Mouse (Mus musculus): Measurements from ENCODE around the gene Mlxip. TPM values are rescaled to one million over a fixed set of nuclear protein-coding genes. Genes with fewer than 3 reads are reported as not detected.

Gene Mlxip
- polyA plus RNA-seq, 1 experiment = 24.1 TPM

GRCm38 (mm10) chr5:123362911-123363310, 31.7 kb upstream of the Mlxip start:
- H3K27ac ChIP-seq (ENCODE audit: insufficient read depth, low read length) = no peak overlapping the region
- no peaks in the 10 kb centered on the region for H3K4me1 ChIP-seq (ENCODE audit: control insufficient read depth, insufficient read depth, low read length)
- H3K4me3 ChIP-seq (ENCODE audit: insufficient read depth, low read length) = no peak overlapping the region
- TF ChIP-seq POLR2A (IDR thresholded peaks at IDR 0.05; ENCODE audit: low read depth, low read length) (no peak), CTCF (IDR thresholded peaks at IDR 0.05; ENCODE audit: borderline replicate concordance, insufficient read depth, low read length) (no peak)

- H3K4me1 ChIP-seq (ENCODE audit: control insufficient read depth, insufficient read depth, low read length) = no peaks in the 10 kb centered on the region
- TF ChIP-seq CTCF (IDR thresholded peaks at IDR 0.05; ENCODE audit: borderline replicate concordance, insufficient read depth, low read length) = no peak
- no peak for TF ChIP-seq POLR2A (IDR thresholded peaks at IDR 0.05; ENCODE audit: low read depth, low read length)
- no peak overlapping the region for H3K27ac ChIP-seq (ENCODE audit: insufficient read depth, low read length)
- no peak overlapping the region for H3K4me3 ChIP-seq (ENCODE audit: insufficient read depth, low read length)
Measured at GRCm38 (mm10) chr5:123364302-123364971, 30.2 kb upstream of the Mlxip start.

GRCm38 (mm10) chr5:123368869-123369488, 25.6 kb upstream of the Mlxip start:
- no peaks in the 10 kb centered on the region for H3K4me1 ChIP-seq (ENCODE audit: control insufficient read depth, insufficient read depth, low read length)
- H3K27ac ChIP-seq (ENCODE audit: insufficient read depth, low read length) = no peak overlapping the region
- no peak overlapping the region for H3K4me3 ChIP-seq (ENCODE audit: insufficient read depth, low read length)
- TF ChIP-seq CTCF (IDR thresholded peaks at IDR 0.05; ENCODE audit: borderline replicate concordance, insufficient read depth, low read length) (peak; percentile 86), POLR2A (IDR thresholded peaks at IDR 0.05; ENCODE audit: low read depth, low read length) (no peak)

- no peak for TF ChIP-seq CTCF (IDR thresholded peaks at IDR 0.05; ENCODE audit: borderline replicate concordance, insufficient read depth, low read length)
- no peak for TF ChIP-seq POLR2A (IDR thresholded peaks at IDR 0.05; ENCODE audit: low read depth, low read length)
- H3K4me3 ChIP-seq (ENCODE audit: insufficient read depth, low read length) = no peak overlapping the region
- H3K4me1 ChIP-seq (ENCODE audit: control insufficient read depth, insufficient read depth, low read length) = no peaks in the 10 kb centered on the region
- H3K27ac ChIP-seq (ENCODE audit: insufficient read depth, low read length) = no peak overlapping the region
Measured at GRCm38 (mm10) chr5:123370049-123370448, 24.5 kb upstream of the Mlxip start.

- H3K27ac ChIP-seq (ENCODE audit: insufficient read depth, low read length) = no peak overlapping the region
- no peaks in the 10 kb centered on the region for H3K4me1 ChIP-seq (ENCODE audit: control insufficient read depth, insufficient read depth, low read length)
- no peak overlapping the region for H3K4me3 ChIP-seq (ENCODE audit: insufficient read depth, low read length)
- TF ChIP-seq CTCF (IDR thresholded peaks at IDR 0.05; ENCODE audit: borderline replicate concordance, insufficient read depth, low read length) (no peak), POLR2A (IDR thresholded peaks at IDR 0.05; ENCODE audit: low read depth, low read length) (no peak)
Measured at GRCm38 (mm10) chr5:123375262-123375661, 19.3 kb upstream of the Mlxip start.

GRCm38 (mm10) chr5:123375793-123376452, 18.7 kb upstream of the Mlxip start:
- H3K4me3 ChIP-seq (ENCODE audit: insufficient read depth, low read length) = no peak overlapping the region
- TF ChIP-seq CTCF (IDR thresholded peaks at IDR 0.05; ENCODE audit: borderline replicate concordance, insufficient read depth, low read length) = no peak
- TF ChIP-seq POLR2A (IDR thresholded peaks at IDR 0.05; ENCODE audit: low read depth, low read length) = no peak
- no peak overlapping the region for H3K27ac ChIP-seq (ENCODE audit: insufficient read depth, low read length)
- H3K4me1 ChIP-seq (ENCODE audit: control insufficient read depth, insufficient read depth, low read length) = no peaks in the 10 kb centered on the region

- no peak for TF ChIP-seq POLR2A (IDR thresholded peaks at IDR 0.05; ENCODE audit: low read depth, low read length)
- TF ChIP-seq CTCF (IDR thresholded peaks at IDR 0.05; ENCODE audit: borderline replicate concordance, insufficient read depth, low read length) = no peak
- Histone ChIP-seq H3K4me1 (ENCODE audit: control insufficient read depth, insufficient read depth, low read length) (no peaks in the 10 kb centered on the region), H3K27ac (ENCODE audit: insufficient read depth, low read length) (no peak overlapping the region), H3K4me3 (ENCODE audit: insufficient read depth, low read length) (no peak overlapping the region)
Measured at GRCm38 (mm10) chr5:123376569-123376968, 18.0 kb upstream of the Mlxip start.

GRCm38 (mm10) chr5:123377120-123377955, 17.3 kb upstream of the Mlxip start:
- H3K4me1 ChIP-seq (ENCODE audit: control insufficient read depth, insufficient read depth, low read length) = no peaks in the 10 kb centered on the region
- TF ChIP-seq CTCF (IDR thresholded peaks at IDR 0.05; ENCODE audit: borderline replicate concordance, insufficient read depth, low read length) (peak; percentile 63; the same call in 1 of the 2 replicates), POLR2A (IDR thresholded peaks at IDR 0.05; ENCODE audit: low read depth, low read length) (no peak)
- H3K4me3 ChIP-seq (ENCODE audit: insufficient read depth, low read length) = no peak overlapping the region
- H3K27ac ChIP-seq (ENCODE audit: insufficient read depth, low read length) = no peak overlapping the region

- TF ChIP-seq CTCF (IDR thresholded peaks at IDR 0.05; ENCODE audit: borderline replicate concordance, insufficient read depth, low read length) (no peak), POLR2A (IDR thresholded peaks at IDR 0.05; ENCODE audit: low read depth, low read length) (no peak)
- Histone ChIP-seq H3K4me3 (ENCODE audit: insufficient read depth, low read length) (no peak overlapping the region), H3K4me1 (ENCODE audit: control insufficient read depth, insufficient read depth, low read length) (no peaks in the 10 kb centered on the region), H3K27ac (ENCODE audit: insufficient read depth, low read length) (no peak overlapping the region)
Measured at GRCm38 (mm10) chr5:123378712-123379111, 15.9 kb upstream of the Mlxip start.
